Mouse (Mus musculus) kidney, adult 2 months (tissue): ENCODE results near the gene Rpl10a. TPM values are rescaled to one million over a fixed set of nuclear protein-coding genes. Genes with fewer than 3 reads are reported as not detected.
A peak's percentile ranks its signal among the peaks of the same experiment; 100 is the strongest.
"Not testable (repeated sequence)": the region's sequence is repeated elsewhere in the genome, so short reads cannot be mapped to it uniquely, and the experiment has no call there.

Source experiments
- DNase-seq: peaks from one replicate; pipeline ENCODE4 v3.0.0; 2021
- H3K27ac ChIP-seq: fragments of 200-500 bp; 2 replicates; pipeline ENCODE4 v1.5.1; 2012; ENCODE audit warnings: low read depth, low read length, control low read depth, inconsistent platforms; ENCODE audit not compliant: insufficient read depth
- H3K27me3 ChIP-seq: fragments of 200-500 bp; replicated peaks from 2 replicates; pipeline ENCODE4 v1.6.1; 2012; ENCODE audit warnings: mild to moderate bottlenecking, moderate library complexity, low read length, inconsistent platforms; ENCODE audit not compliant: control insufficient read depth, insufficient read depth
- H3K36me3 ChIP-seq: fragments of 200-500 bp; 2 replicates; pipeline ENCODE4 v1.6.1; 2012; ENCODE audit warnings: mild to moderate bottlenecking, moderate library complexity, low read length, inconsistent platforms; ENCODE audit not compliant: control insufficient read depth, insufficient read depth
- H3K4me1 ChIP-seq: fragments of 200-500 bp; 2 replicates; pipeline ENCODE4 v1.6.1; 2011; ENCODE audit warnings: low read length; ENCODE audit not compliant: control insufficient read depth, insufficient read depth
- H3K4me3 ChIP-seq: fragments of 200-500 bp; 2 replicates; pipeline ENCODE4 v1.5.1; 2011; ENCODE audit warnings: mild to moderate bottlenecking, low read depth, low read length, control low read depth; ENCODE audit not compliant: insufficient read depth
- CTCF ChIP-seq: fragments of 200-500 bp; conservative IDR thresholded peaks from 2 replicates; pipeline ENCODE4 v1.5.1; 2011; ENCODE audit warnings: low read depth, mild to moderate bottlenecking, control low read depth, low read length, moderate library complexity, mixed read lengths; ENCODE audit not compliant: insufficient read depth, insufficient read length
- POLR2A ChIP-seq: fragments of 200-500 bp; IDR thresholded peaks from one replicate; pipeline ENCODE4 v1.6.1; 2011; ENCODE audit warnings: low read depth, low read length, control low read depth
- WGBS: fragments of 180-500 bp; shearing (Covaris S2); methylation state at CpG from one replicate; pipeline ENCODE4 v1.1.7; 2018; 5-methylcytosine and 5-hydroxymethylcytosine counted together
- polyA plus RNA-seq: library from polyadenylated mRNA; depleted of rRNA; stranded (reverse); fragments of >200 nt; gene quantifications from 2 replicates; pipeline ENCODE4 v1.2.3, GENCODE M21; 2012

Gene Rpl10a
- polyA plus RNA-seq, 1 experiment, result 2,603 TPM

DNA sequence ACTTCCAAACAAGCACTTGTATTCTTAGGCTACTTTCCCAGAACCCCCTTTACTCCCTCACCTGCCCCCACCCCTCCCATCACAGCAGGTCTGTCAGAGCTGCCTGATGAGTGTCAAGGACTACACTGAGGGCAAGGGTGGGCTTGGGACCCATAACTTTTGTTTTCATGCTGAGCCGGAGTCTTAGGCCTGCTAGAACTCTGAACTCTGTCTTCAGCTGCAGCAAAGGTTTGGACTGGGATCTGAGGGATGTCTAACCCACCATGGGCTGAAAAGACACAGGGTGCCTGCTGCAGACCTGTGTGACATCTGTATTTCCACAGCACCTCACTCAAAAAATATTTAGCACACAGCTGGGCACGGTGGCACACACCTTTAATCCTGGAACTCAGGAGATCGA, 1.3 kb upstream of the Rpl10a start:
- WGBS, result 76% methylated on average over 3 of the region's 3 CpGs
- Histone ChIP-seq H3K4me3 (no peak overlapping the region), H3K4me1 (peaks cover 17% of the 10 kb centered on the region), H3K27ac (no peak overlapping the region), H3K36me3 (peaks cover 4% of the 10 kb centered on the region; the same call in 1 of the 2 replicates), H3K27me3 (no peaks in the 10 kb centered on the region)
- DNase-seq, result no peak
- TF ChIP-seq POLR2A (no peak), CTCF (no peak)

- Histone ChIP-seq H3K4me3 (peak overlapping the region; percentile 42), H3K36me3 (peaks cover 4% of the 10 kb centered on the region; the same call in 1 of the 2 replicates), H3K27me3 (no peaks in the 10 kb centered on the region), H3K27ac (peak overlapping the region; percentile 85), H3K4me1 (peaks cover 17% of the 10 kb centered on the region)
- no peak for TF ChIP-seq POLR2A
- no peak for TF ChIP-seq CTCF
- DNase-seq, result peak; percentile 85
- 6% methylated on average over 22 of the region's 22 CpGs for WGBS
Observed at GRCm38 (mm10) chr17:28327673-28328325, 472 bp upstream of the Rpl10a start.

GRCm38 (mm10) chr17:28328946-28329345, 675 bp downstream of the Rpl10a start:
- no peak for DNase-seq
- peaks cover 17% of the 10 kb centered on the region for H3K4me1 ChIP-seq

DNA sequence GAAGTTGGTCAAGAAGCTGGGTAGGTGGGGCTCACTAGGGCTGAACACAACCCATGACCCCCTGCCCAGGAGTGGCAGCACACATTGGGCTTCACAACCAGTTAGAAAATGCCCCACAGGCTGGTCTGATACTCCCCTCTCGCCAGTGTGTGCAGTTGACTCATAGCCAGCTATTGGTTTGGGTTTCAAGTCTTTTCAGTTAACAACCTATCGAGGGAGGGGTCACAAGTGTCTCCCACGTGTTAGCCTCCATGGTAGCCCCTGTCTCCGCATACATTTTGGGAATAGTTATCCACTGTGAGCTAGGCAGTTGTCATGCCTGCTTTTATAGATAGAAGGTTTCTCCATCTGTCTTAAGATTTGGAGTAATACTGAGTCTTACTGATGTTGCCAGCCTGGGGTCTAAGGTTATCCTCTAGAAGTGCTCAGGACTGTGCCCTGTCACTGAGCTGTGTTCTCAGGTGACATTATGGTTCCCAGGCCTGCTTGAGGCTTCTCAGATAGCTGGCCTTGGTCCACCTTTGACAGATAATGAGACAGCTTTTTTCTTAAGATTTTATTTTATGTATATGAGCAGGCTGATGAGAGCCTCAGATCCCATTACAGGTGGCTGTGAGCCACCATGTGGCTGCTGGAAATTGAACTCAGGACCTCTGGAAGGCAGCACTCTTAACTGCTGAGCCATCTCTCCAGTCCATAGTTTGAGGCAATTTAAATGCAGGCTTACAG, 1.4 kb downstream of the Rpl10a start:
- 20% methylated on average over 4 of the region's 4 CpGs for WGBS
- DNase-seq, result no peak
- Histone ChIP-seq H3K4me3 (peak overlapping the region; percentile 66), H3K4me1 (peaks cover 17% of the 10 kb centered on the region), H3K27me3 (no peaks in the 10 kb centered on the region), H3K36me3 (peaks cover 4% of the 10 kb centered on the region; the same call in 1 of the 2 replicates), H3K27ac (no peak overlapping the region)
- TF ChIP-seq CTCF (no peak), POLR2A (no peak)

More at GRCm38 (mm10) chr17:28328946-28329345, 675 bp downstream of the Rpl10a start:
- H3K27ac ChIP-seq, result peak overlapping the region; percentile 70
- TF ChIP-seq POLR2A (no peak), CTCF (no peak)
- H3K4me3 ChIP-seq, result peak overlapping the region; percentile 66
- H3K27me3 ChIP-seq, result no peaks in the 10 kb centered on the region
- peaks cover 4% of the 10 kb centered on the region; the same call in 1 of the 2 replicates for H3K36me3 ChIP-seq
- WGBS, result 2% methylated on average over 25 of the region's 25 CpGs

DNA sequence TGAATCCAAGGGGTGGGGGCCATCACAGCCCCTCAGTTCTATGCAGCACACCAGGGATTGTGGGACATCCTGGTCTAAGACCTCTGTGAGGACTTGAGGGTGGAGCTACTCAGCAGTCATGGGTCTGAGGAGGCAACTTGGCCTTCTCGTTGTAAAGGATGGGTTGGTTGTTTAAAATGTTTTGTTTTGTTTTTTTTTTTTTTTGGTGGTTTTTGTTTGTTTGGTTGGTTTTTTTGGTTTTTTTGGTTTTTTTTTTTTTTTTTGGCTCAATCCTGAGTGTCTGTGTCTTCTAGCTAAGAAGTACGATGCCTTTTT, 1.9 kb downstream of the Rpl10a start:
- 33% methylated on average over 2 of the region's 2 CpGs for WGBS
- DNase-seq, result no peak
- H3K36me3 ChIP-seq, result peaks cover 4% of the 10 kb centered on the region; the same call in 1 of the 2 replicates
- TF ChIP-seq CTCF (no peak), POLR2A (no peak)
- peaks cover 17% of the 10 kb centered on the region for H3K4me1 ChIP-seq
- H3K27ac ChIP-seq, result no peak overlapping the region
- H3K27me3 ChIP-seq, result no peaks in the 10 kb centered on the region
- H3K4me3 ChIP-seq, result no peak overlapping the region

- 53% methylated on average over 8 of the region's 8 CpGs for WGBS
- DNase-seq, result not testable (repeated sequence)
Observed at GRCm38 (mm10) chr17:28330590-28330989, 2.3 kb downstream of the Rpl10a start.

DNA sequence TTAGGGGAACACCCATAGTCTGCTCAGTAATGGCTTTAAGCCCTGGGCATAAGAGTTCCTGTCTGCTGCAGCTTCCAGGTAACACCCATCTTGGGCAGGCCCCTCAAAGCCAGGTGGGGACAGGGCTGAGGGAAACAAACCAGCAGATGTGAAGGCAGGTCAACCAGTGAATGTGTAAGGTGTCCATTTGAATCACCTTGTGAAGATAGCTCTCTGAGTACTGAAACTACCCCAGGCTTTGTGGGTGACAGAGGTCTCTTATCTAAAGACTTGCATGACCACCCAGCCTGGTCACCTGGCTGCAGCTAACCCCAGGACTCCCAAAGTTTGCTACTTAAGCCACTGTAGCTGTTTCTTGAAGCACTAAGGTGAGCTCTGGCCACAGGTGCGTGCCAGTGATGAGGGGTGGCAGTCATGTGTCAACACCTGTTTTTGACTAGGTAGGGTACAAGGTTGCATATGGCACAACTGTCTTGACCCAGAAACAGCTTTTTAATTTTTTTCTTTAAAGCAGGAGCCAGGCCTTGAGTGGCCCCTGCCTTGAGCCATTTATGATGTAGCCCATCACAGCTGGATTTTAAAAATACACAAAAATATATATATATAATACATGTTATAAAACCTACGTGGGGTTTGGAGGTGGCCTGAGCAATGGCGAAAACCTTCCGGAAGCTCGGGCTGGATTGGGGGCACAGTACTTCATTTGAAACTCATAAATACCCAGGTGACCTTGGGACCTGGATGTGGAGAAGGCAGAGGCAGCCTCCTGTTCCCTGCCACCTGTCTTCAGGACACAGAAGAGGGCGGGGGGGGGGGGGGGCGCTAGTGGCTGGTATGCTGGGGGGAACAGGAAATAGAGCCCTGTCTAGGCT, 3.2 kb downstream of the Rpl10a start:
- WGBS, result 57% methylated on average over 5 of the region's 7 CpGs
- H3K4me1 ChIP-seq, result peaks cover 17% of the 10 kb centered on the region
- no peaks in the 10 kb centered on the region for H3K27me3 ChIP-seq
- no peak overlapping the region for H3K27ac ChIP-seq
- peaks cover 4% of the 10 kb centered on the region; the same call in 1 of the 2 replicates for H3K36me3 ChIP-seq
- DNase-seq, result no peak
- no peak overlapping the region for H3K4me3 ChIP-seq
- TF ChIP-seq CTCF, result no peak
- no peak for TF ChIP-seq POLR2A

More at GRCm38 (mm10) chr17:28330590-28330989, 2.3 kb downstream of the Rpl10a start:
- not testable (repeated sequence) for H3K27me3 ChIP-seq, H3K4me3 ChIP-seq, H3K36me3 ChIP-seq, H3K27ac ChIP-seq
- H3K4me1 ChIP-seq, result peaks cover 17% of the 10 kb centered on the region
